Mouse (Mus musculus): ENCODE data around the gene Rab40b. TPM values are rescaled to one million over a fixed set of nuclear protein-coding genes. Genes with fewer than 3 reads are reported as not detected.
"Not testable (repeated sequence)": the region's sequence is repeated elsewhere in the genome, so short reads cannot be mapped to it uniquely, and the experiment has no call there.

The Rab40b gene
- polyA plus RNA-seq, 1 experiment: 1.8 TPM

DNA sequence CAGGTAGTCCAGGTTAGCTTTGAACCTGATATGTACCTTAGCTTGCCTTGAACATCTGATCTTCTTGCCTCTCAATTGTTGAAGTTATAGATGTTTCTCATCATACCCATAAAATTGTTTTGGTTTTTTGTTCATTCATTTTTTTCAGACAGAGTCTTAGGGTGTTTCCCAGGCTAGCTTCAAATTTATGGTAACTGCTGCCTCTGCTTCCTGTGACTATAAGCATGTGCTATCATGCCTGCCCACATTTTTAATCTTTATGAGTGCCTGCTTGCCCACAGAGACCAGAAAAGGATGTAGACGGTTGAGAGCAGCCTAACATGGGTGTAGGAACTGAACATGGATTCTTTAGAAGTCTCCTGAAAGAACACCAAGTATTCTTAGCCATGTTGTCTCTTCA, 19.3 kb downstream of the Rab40b start:
- Histone ChIP-seq H3K4me1 (ENCODE audit: control insufficient read depth, insufficient read depth, low read length) (no peaks in the 10 kb centered on the region), H3K4me3 (ENCODE audit: insufficient read depth, low read depth, low read length) (no peak overlapping the region), H3K36me3 (ENCODE audit: control insufficient read depth, insufficient read depth, low read length) (no peaks in the 10 kb centered on the region), H3K27ac (ENCODE audit: insufficient read depth, low read depth, low read length) (no peak overlapping the region), H3K27me3 (replicated peaks; ENCODE audit: control insufficient read depth, insufficient read depth, low read length) (no peaks in the 10 kb centered on the region)
- WGBS: 74% methylated on average over 1 of the region's 1 CpGs
- TF ChIP-seq POLR2A (IDR thresholded peaks at IDR 0.05; ENCODE audit: low read depth, low read length) (no peak), CTCF (conservative IDR thresholded peaks at IDR 0.05; ENCODE audit: insufficient read depth, insufficient read length, low read depth, low read length) (no peak)
- no peak for DNase-seq

DNA sequence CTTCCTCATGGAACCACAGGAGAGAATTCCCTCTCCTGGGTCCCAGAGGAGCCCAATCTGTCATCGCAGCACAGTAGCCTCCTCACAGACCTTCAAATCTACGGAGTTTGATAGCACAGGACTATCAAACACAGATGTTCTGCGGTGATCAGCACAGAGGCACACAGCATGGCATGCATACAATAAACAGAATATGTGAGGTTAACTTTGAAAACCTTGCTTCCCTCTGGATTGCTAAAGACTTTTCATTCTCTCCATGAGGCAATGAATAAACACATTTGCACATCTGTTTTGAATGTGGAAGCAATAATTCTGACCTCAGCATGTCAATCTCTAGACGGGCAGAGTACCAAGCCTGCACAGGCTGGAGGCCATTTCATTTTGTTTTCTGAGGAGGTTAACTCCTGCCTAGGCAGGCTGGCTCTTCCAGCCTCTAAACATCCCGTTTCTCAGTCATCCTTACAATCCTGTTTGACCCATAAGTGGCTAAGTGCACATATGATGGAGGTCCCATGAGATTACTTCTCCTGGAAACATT, 20.8 kb downstream of the Rab40b start:
- Histone ChIP-seq H3K27me3 (replicated peaks; ENCODE audit: control insufficient read depth, insufficient read depth, low read length) (no peaks in the 10 kb centered on the region), H3K4me1 (ENCODE audit: control insufficient read depth, insufficient read depth, low read length) (no peaks in the 10 kb centered on the region), H3K36me3 (ENCODE audit: control insufficient read depth, insufficient read depth, low read length) (no peaks in the 10 kb centered on the region), H3K27ac (ENCODE audit: insufficient read depth, low read depth, low read length) (no peak overlapping the region), H3K4me3 (ENCODE audit: insufficient read depth, low read depth, low read length) (no peak overlapping the region)
- TF ChIP-seq POLR2A (IDR thresholded peaks at IDR 0.05; ENCODE audit: low read depth, low read length): no peak
- TF ChIP-seq CTCF (conservative IDR thresholded peaks at IDR 0.05; ENCODE audit: insufficient read depth, insufficient read length, low read depth, low read length): no peak
- DNase-seq: no peak
- 65% methylated on average over 5 of the region's 5 CpGs for WGBS

DNA sequence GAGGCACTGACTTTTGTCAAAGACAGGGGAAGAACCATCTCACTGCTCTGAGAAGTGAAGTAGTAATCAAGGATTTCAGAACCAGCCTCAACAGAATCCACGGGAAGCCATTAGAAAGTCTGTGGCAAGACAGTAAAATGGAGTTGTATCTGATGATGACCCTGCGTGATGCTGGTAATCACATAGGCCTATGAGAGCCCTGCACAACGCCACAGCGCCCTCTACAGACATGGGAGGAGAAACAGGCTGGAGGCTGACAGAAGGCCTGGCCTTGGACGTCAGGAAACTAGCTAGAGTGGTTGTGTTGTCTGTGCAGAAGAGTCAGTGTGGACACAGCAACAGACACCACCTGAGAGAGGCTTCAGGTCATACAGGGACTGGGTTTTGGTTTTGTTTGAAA, 25.8 kb downstream of the Rab40b start:
- H3K27me3 ChIP-seq (replicated peaks; ENCODE audit: control insufficient read depth, insufficient read depth, low read length): no peaks in the 10 kb centered on the region
- TF ChIP-seq POLR2A (IDR thresholded peaks at IDR 0.05; ENCODE audit: low read depth, low read length) (no peak), CTCF (conservative IDR thresholded peaks at IDR 0.05; ENCODE audit: insufficient read depth, insufficient read length, low read depth, low read length) (peak; percentile 86)
- H3K36me3 ChIP-seq (ENCODE audit: control insufficient read depth, insufficient read depth, low read length): no peaks in the 10 kb centered on the region
- no peak overlapping the region for H3K27ac ChIP-seq (ENCODE audit: insufficient read depth, low read depth, low read length)
- WGBS: 32% methylated on average over 5 of the region's 5 CpGs
- no peaks in the 10 kb centered on the region for H3K4me1 ChIP-seq (ENCODE audit: control insufficient read depth, insufficient read depth, low read length)
- no peak overlapping the region for H3K4me3 ChIP-seq (ENCODE audit: insufficient read depth, low read depth, low read length)
- peak; percentile 49 for DNase-seq

DNA sequence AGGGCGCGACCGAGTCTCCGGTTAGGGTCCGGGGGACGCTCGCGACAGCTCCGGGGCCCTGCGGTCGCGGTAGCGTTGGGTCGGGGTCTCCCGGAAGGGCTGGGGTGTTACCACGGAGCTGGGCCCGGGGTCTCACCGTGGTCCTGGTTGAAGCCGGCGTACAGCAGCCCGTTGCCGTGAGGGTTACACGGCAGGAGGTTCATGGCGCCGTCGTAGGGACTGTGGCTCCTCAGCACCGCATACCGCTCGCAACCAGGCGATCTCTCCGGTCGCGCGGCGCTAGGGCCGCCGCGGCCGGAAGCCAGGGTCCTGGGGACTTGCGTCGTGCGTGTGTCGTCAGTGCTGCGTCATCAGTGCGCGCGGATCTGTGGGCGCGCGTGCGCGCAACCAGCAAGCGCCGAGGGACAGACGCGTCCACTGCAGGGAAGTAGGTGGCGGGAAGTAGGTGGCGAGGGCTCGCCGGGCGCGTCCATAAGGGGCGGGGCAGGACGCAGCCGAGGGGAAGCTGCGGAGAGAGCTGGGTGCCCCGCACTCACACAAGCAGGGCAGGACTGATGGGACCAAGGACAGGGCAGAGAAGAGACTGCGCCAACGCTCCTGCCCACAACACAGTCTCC, 33.9 kb downstream of the Rab40b start, which contains the start of gene Wdr45b:
Wdr45b (minus strand) TSS at position 355 of the 617 bp plus-strand sequence.
- peaks cover 7% of the 10 kb centered on the region for H3K4me1 ChIP-seq (ENCODE audit: control insufficient read depth, insufficient read depth, low read length)
- peak within 1 kb of the TSS; percentile 83 for H3K27ac ChIP-seq (ENCODE audit: insufficient read depth, low read depth, low read length)
- DNase-seq: peak; percentile 99
- peak within 1 kb of the TSS; percentile 70 for H3K4me3 ChIP-seq (ENCODE audit: insufficient read depth, low read depth, low read length)
- TF ChIP-seq CTCF (conservative IDR thresholded peaks at IDR 0.05; ENCODE audit: insufficient read depth, insufficient read length, low read depth, low read length) (no peak), POLR2A (IDR thresholded peaks at IDR 0.05; ENCODE audit: low read depth, low read length) (peak; percentile 69)
- WGBS: under 1% methylated on average over 69 of the region's 69 CpGs
- H3K27me3 ChIP-seq (replicated peaks; ENCODE audit: control insufficient read depth, insufficient read depth, low read length): no peaks in the 10 kb centered on the region
- no peaks in the 10 kb centered on the region for H3K36me3 ChIP-seq (ENCODE audit: control insufficient read depth, insufficient read depth, low read length)

DNA sequence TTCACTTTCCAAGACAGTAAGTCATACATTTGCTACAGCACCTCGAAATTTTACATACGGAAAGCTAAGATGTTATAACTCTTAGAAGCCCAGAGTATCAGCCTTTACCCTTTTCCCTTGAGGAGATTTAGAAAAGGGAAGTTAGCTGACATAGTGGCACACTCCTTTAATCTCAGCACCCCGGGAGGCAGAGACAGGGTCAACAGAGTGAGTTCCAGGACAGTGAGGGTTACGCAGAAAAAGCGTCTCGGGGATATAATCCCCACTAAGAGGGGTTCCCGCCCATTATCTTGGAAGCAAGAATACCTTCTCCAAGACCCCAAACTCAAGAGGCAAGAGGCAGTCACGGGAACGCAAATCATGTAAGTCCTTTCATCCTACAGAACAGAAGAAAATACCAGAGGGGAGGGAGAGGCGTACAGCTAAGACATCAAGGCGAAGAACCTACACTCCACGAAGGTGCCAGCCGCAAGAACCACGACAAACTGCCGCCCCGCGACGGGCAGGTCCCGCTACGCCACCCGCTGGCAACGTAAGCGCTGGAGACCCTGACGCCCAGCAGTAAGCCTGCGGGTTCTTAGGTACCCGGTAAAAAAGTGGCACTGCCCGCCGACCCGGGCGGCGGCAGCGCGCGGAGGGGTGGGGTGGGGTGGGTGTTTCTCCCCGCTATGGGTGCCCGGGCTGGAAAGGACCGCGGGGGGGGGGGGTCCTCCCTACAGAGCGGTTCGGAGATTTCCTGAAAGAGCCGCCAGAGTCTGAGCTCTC, 34.5 kb downstream of the Rab40b start:
- Histone ChIP-seq H3K27me3 (replicated peaks; ENCODE audit: control insufficient read depth, insufficient read depth, low read length) (no peaks in the 10 kb centered on the region), H3K4me3 (ENCODE audit: insufficient read depth, low read depth, low read length) (peak overlapping the region; percentile 70), H3K27ac (ENCODE audit: insufficient read depth, low read depth, low read length) (peak overlapping the region; percentile 83), H3K36me3 (ENCODE audit: control insufficient read depth, insufficient read depth, low read length) (no peaks in the 10 kb centered on the region), H3K4me1 (ENCODE audit: control insufficient read depth, insufficient read depth, low read length) (peaks cover 7% of the 10 kb centered on the region)
- peak; percentile 30 for DNase-seq
- TF ChIP-seq CTCF (conservative IDR thresholded peaks at IDR 0.05; ENCODE audit: insufficient read depth, insufficient read length, low read depth, low read length) (0 out of 2 replicates have a peak, but pooled peaks have one; percentile 14), POLR2A (IDR thresholded peaks at IDR 0.05; ENCODE audit: low read depth, low read length) (no peak)
- WGBS: 2% methylated on average over 41 of the region's 41 CpGs

DNA sequence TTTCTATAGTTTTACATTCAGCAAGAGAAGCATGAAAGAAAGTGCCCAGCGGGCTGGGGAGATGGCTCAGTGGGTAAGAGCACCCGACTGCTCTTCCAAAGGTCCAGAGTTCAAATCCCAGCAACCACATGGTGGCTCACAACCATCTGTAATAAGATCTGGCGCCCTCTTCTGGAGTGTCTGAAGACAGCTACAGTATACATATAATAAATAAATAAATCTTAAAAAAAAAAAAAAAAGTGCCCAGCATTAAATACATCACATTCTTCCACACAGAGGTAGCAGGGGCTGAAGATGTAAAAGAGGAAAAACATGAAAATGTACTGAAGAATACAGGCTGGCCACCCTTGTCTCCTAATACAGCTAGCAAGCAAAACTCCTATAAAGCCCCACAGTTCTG, 39.3 kb downstream of the Rab40b start:
- not testable (repeated sequence) for H3K27me3 ChIP-seq (replicated peaks; ENCODE audit: control insufficient read depth, insufficient read depth, low read length); H3K4me1 ChIP-seq (ENCODE audit: control insufficient read depth, insufficient read depth, low read length); DNase-seq; H3K4me3 ChIP-seq (ENCODE audit: insufficient read depth, low read depth, low read length); H3K27ac ChIP-seq (ENCODE audit: insufficient read depth, low read depth, low read length); H3K36me3 ChIP-seq (ENCODE audit: control insufficient read depth, insufficient read depth, low read length)
- 82% methylated on average over 3 of the region's 3 CpGs for whole genome bisulfite sequencing
- TF ChIP-seq CTCF (conservative IDR thresholded peaks at IDR 0.05; ENCODE audit: insufficient read depth, insufficient read length, low read depth, low read length): 0 out of 2 replicates have a peak, but pooled peaks have one; percentile 4

DNA sequence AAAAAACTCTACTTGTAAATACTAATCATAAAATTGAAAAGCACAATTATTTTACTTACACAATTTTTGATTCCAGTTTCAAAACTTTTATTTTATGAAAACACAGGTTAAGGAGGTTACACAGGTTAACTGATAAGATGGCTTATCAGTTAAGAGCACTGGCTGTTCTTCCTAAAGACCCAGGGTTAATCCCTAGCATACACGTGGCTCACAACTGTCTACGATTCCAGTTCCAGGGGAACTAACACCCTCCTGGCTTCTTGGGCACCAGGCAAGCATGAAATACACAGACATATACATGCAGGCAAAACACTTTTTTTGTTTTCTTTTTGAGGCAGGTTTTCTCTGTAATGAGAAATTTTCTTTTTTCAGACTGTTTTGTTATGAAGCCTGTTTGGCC, 39.9 kb downstream of the Rab40b start:
- TF ChIP-seq POLR2A (IDR thresholded peaks at IDR 0.05; ENCODE audit: low read depth, low read length) (no peak), CTCF (conservative IDR thresholded peaks at IDR 0.05; ENCODE audit: insufficient read depth, insufficient read length, low read depth, low read length) (no peak)
- H3K27me3 ChIP-seq (replicated peaks; ENCODE audit: control insufficient read depth, insufficient read depth, low read length): no peaks in the 10 kb centered on the region
- peaks cover 2% of the 10 kb centered on the region; the same call in 1 of the 2 replicates for H3K4me1 ChIP-seq (ENCODE audit: control insufficient read depth, insufficient read depth, low read length)
- H3K27ac ChIP-seq (ENCODE audit: insufficient read depth, low read depth, low read length): no peak overlapping the region
- DNase-seq: no peak
- no peaks in the 10 kb centered on the region for H3K36me3 ChIP-seq (ENCODE audit: control insufficient read depth, insufficient read depth, low read length)
- 87% methylated on average over 2 of the region's 2 CpGs for WGBS
- H3K4me3 ChIP-seq (ENCODE audit: insufficient read depth, low read depth, low read length): no peak overlapping the region

All from kidney, adult 2 months (tissue).